Mouse (Mus musculus): ENCODE results near the gene Dusp9. TPM values are rescaled to one million over a fixed set of nuclear protein-coding genes. Genes with fewer than 3 reads are reported as not detected.
A peak's percentile ranks its signal among the peaks of the same experiment; 100 is the strongest.

The Dusp9 gene
- polyA plus RNA-seq, 1 experiment: 1.1 TPM

- no peak overlapping the region for H3K27ac ChIP-seq (ENCODE audit: control insufficient read depth, insufficient read depth, low read length)
Measured at GRCm38 (mm10) chrX:73645121-73645520, 5.9 kb downstream of the Dusp9 start.

GRCm38 (mm10) chrX:73650869-73651268 lies 11.7 kb downstream of the Dusp9 start:
- 86% methylated on average over 3 of the region's 3 CpGs for WGBS
- no peak overlapping the region for H3K4me3 ChIP-seq (ENCODE audit: control insufficient read depth, insufficient read depth, low read length)
- H3K27me3 ChIP-seq (ENCODE audit: control insufficient read depth, insufficient read depth, low read length): no peaks in the 10 kb centered on the region
- no peak overlapping the region for H3K27ac ChIP-seq (ENCODE audit: control insufficient read depth, insufficient read depth, low read length)
- H3K4me1 ChIP-seq (replicated peaks; ENCODE audit: control insufficient read depth, insufficient read depth, low read length): no peaks in the 10 kb centered on the region
- no peak for TF ChIP-seq POLR2A (IDR thresholded peaks at IDR 0.05; ENCODE audit: control insufficient read depth, extremely low read depth, insufficient read depth, low read length, poor library complexity)
- TF ChIP-seq CTCF (IDR thresholded peaks at IDR 0.05; ENCODE audit: borderline replicate concordance, control insufficient read depth, extremely low read depth, insufficient read depth, low read length, poor library complexity): no peak
- no peaks in the 10 kb centered on the region for H3K36me3 ChIP-seq (ENCODE audit: control insufficient read depth, insufficient read depth, low read length)
- no peak for DNase-seq

More at GRCm38 (mm10) chrX:73645121-73645520, 5.9 kb downstream of the Dusp9 start:
- Histone ChIP-seq H3K4me3 (ENCODE audit: control insufficient read depth, insufficient read depth, low read length) (no peak overlapping the region), H3K27me3 (ENCODE audit: control insufficient read depth, insufficient read depth, low read length) (no peaks in the 10 kb centered on the region), H3K36me3 (ENCODE audit: control insufficient read depth, insufficient read depth, low read length) (no peaks in the 10 kb centered on the region), H3K4me1 (replicated peaks; ENCODE audit: control insufficient read depth, insufficient read depth, low read length) (no peaks in the 10 kb centered on the region)
- no peak for TF ChIP-seq POLR2A (IDR thresholded peaks at IDR 0.05; ENCODE audit: control insufficient read depth, extremely low read depth, insufficient read depth, low read length, poor library complexity)
- no peak for TF ChIP-seq CTCF (IDR thresholded peaks at IDR 0.05; ENCODE audit: borderline replicate concordance, control insufficient read depth, extremely low read depth, insufficient read depth, low read length, poor library complexity)
- DNase-seq: no peak
- 56% methylated on average over 4 of the region's 4 CpGs for WGBS

DNA sequence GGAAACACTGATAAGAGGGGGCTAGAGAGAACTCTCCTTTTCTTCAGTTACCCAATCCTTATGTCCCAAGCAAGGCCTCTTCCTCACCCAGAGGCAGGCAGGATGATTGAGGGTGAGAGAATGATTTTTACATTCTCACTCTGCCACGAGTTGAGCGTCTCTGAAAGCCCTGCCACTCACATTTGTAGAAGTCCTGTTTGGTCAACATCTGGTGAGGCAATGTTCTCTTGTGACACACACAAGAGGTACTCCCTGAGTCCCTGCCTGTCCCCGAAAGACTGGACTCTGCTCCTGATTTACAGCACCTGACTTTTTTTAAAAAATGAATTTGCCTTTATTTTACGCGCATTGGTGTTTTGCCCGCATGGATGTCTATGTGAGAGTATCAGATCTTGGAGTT lies 14.2 kb downstream of the Dusp9 start:
- TF ChIP-seq POLR2A (IDR thresholded peaks at IDR 0.05; ENCODE audit: control insufficient read depth, extremely low read depth, insufficient read depth, low read length, poor library complexity) (no peak), CTCF (IDR thresholded peaks at IDR 0.05; ENCODE audit: borderline replicate concordance, control insufficient read depth, extremely low read depth, insufficient read depth, low read length, poor library complexity) (no peak)
- no peaks in the 10 kb centered on the region for H3K27me3 ChIP-seq (ENCODE audit: control insufficient read depth, insufficient read depth, low read length)
- H3K4me3 ChIP-seq (ENCODE audit: control insufficient read depth, insufficient read depth, low read length): no peak overlapping the region
- H3K36me3 ChIP-seq (ENCODE audit: control insufficient read depth, insufficient read depth, low read length): no peaks in the 10 kb centered on the region
- H3K4me1 ChIP-seq (replicated peaks; ENCODE audit: control insufficient read depth, insufficient read depth, low read length): peaks cover 4% of the 10 kb centered on the region
- H3K27ac ChIP-seq (ENCODE audit: control insufficient read depth, insufficient read depth, low read length): no peak overlapping the region
- WGBS: 97% methylated on average over 6 of the region's 6 CpGs
- DNase-seq: no peak

DNA sequence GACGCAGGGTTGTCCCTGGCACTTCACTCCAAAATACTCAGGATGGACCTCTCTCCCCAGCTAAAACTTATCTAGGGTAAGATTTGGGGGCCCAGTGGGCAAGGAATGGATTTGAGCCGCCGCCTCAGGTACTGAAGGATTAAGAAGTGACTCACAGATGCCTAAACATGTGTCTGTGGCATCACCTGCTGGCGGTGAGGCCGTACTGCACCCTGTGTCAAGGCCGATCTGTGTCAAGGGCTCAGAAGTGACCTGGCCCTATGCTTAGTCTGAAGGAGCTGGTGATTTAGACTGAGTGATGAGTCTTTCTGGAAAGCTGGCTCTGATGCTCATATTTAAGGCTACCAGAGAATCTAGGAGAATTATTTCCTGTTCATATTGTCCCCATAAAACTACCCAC lies 15.0 kb downstream of the Dusp9 start:
- WGBS: 16% methylated on average over 6 of the region's 6 CpGs
- H3K4me1 ChIP-seq (replicated peaks; ENCODE audit: control insufficient read depth, insufficient read depth, low read length): peaks cover 12% of the 10 kb centered on the region
- no peaks in the 10 kb centered on the region for H3K36me3 ChIP-seq (ENCODE audit: control insufficient read depth, insufficient read depth, low read length)
- no peaks in the 10 kb centered on the region for H3K27me3 ChIP-seq (ENCODE audit: control insufficient read depth, insufficient read depth, low read length)
- TF ChIP-seq CTCF (IDR thresholded peaks at IDR 0.05; ENCODE audit: borderline replicate concordance, control insufficient read depth, extremely low read depth, insufficient read depth, low read length, poor library complexity) (peak; percentile 76; the same call in 1 of the 2 replicates), POLR2A (IDR thresholded peaks at IDR 0.05; ENCODE audit: control insufficient read depth, extremely low read depth, insufficient read depth, low read length, poor library complexity) (no peak)
- peak; percentile 76 for DNase-seq
- no peak overlapping the region for H3K4me3 ChIP-seq (ENCODE audit: control insufficient read depth, insufficient read depth, low read length)
- H3K27ac ChIP-seq (ENCODE audit: control insufficient read depth, insufficient read depth, low read length): no peak overlapping the region

DNA sequence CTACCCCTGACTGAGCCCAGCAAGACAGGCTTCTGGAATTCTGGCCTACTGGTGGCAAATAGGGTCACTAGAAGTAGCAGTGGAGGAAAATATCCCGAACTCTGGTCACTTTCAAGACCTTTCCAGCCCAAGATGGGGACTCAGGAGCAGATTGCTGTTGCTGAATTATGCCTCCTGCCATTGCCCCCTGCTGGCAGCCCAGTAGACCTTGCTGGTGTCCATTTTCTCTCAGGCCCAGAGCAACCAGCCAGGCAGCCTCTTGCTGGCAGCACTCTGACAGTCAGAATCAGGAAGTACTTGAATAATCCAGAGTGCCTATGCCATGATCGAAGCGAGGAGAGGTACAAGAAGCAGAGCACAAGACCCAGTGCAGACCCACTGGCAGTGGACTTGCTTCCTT lies 16.3 kb downstream of the Dusp9 start:
- H3K27me3 ChIP-seq (ENCODE audit: control insufficient read depth, insufficient read depth, low read length): no peaks in the 10 kb centered on the region
- TF ChIP-seq POLR2A (IDR thresholded peaks at IDR 0.05; ENCODE audit: control insufficient read depth, extremely low read depth, insufficient read depth, low read length, poor library complexity): no peak
- TF ChIP-seq CTCF (IDR thresholded peaks at IDR 0.05; ENCODE audit: borderline replicate concordance, control insufficient read depth, extremely low read depth, insufficient read depth, low read length, poor library complexity): peak; percentile 46; the same call in 1 of the 2 replicates
- 22% methylated on average over 3 of the region's 3 CpGs for WGBS

DNA sequence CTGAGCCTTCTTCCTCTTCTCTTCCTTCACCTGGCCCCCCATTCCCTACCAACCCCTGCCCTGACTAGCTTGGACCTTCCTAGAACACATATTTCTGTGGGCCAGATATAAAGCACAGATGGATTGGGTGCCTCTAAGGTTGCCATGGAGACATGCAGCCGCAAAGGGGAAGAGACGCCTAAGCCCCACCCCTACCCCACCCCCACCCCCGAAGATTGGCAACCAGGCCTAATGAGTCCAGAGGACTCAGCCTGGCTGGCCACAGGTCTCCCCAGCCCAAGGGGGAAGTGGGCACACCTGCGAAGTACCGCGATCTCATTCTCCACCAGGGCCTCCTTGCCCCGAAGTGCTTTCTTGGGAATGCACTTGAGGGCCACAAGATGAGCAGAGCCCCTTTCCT lies 19.2 kb downstream of the Dusp9 start:
- no peak for TF ChIP-seq CTCF (IDR thresholded peaks at IDR 0.05; ENCODE audit: borderline replicate concordance, control insufficient read depth, extremely low read depth, insufficient read depth, low read length, poor library complexity)
- Histone ChIP-seq H3K4me1 (replicated peaks; ENCODE audit: control insufficient read depth, insufficient read depth, low read length) (peaks cover 21% of the 10 kb centered on the region), H3K36me3 (ENCODE audit: control insufficient read depth, insufficient read depth, low read length) (no peaks in the 10 kb centered on the region), H3K27ac (ENCODE audit: control insufficient read depth, insufficient read depth, low read length) (no peak overlapping the region), H3K4me3 (ENCODE audit: control insufficient read depth, insufficient read depth, low read length) (no peak overlapping the region), H3K27me3 (ENCODE audit: control insufficient read depth, insufficient read depth, low read length) (no peaks in the 10 kb centered on the region)
- WGBS: 6% methylated on average over 7 of the region's 7 CpGs
- DNase-seq: no peak

More for the DNA sequence above, 16.3 kb downstream of the Dusp9 start:
- no peak for DNase-seq
- Histone ChIP-seq H3K27ac (ENCODE audit: control insufficient read depth, insufficient read depth, low read length) (no peak overlapping the region), H3K4me1 (replicated peaks; ENCODE audit: control insufficient read depth, insufficient read depth, low read length) (peaks cover 21% of the 10 kb centered on the region), H3K4me3 (ENCODE audit: control insufficient read depth, insufficient read depth, low read length) (no peak overlapping the region), H3K36me3 (ENCODE audit: control insufficient read depth, insufficient read depth, low read length) (no peaks in the 10 kb centered on the region)

DNA sequence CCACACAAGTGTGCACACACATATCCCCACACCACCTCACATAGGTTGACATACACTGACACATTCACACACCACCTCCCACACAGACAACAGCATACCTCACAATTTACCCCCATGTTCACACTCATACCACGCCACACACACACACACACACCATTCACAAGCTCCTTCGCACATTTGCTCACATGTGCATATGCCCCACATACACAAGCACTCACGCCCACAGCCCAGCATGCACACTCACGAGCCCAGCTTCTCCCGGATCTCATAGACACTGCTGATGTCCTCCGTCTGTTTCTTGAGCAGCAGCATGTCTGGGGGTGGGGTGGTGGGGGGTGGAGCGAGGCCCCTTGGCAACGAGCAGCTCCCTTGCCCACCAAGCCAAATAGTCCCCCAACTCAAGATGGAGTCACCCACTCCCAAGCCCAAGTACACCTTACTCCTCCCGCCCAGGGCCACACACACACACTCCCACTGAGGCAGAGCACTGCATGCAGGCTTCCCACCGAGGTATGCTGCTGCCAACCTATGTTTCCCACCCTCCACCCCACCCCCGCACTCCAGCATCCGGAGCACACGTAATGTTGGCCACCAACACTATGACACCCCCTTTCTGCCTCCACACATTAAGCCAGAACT lies 19.8 kb downstream of the Dusp9 start:
- Histone ChIP-seq H3K27ac (ENCODE audit: control insufficient read depth, insufficient read depth, low read length) (no peak overlapping the region), H3K4me3 (ENCODE audit: control insufficient read depth, insufficient read depth, low read length) (peak overlapping the region; percentile 46), H3K36me3 (ENCODE audit: control insufficient read depth, insufficient read depth, low read length) (no peaks in the 10 kb centered on the region), H3K27me3 (ENCODE audit: control insufficient read depth, insufficient read depth, low read length) (no peaks in the 10 kb centered on the region), H3K4me1 (replicated peaks; ENCODE audit: control insufficient read depth, insufficient read depth, low read length) (peaks cover 21% of the 10 kb centered on the region)
- 58% methylated on average over 13 of the region's 13 CpGs for WGBS
- no peak for DNase-seq
- TF ChIP-seq CTCF (IDR thresholded peaks at IDR 0.05; ENCODE audit: borderline replicate concordance, control insufficient read depth, extremely low read depth, insufficient read depth, low read length, poor library complexity) (no peak), POLR2A (IDR thresholded peaks at IDR 0.05; ENCODE audit: control insufficient read depth, extremely low read depth, insufficient read depth, low read length, poor library complexity) (no peak)
